Mouse (Mus musculus): Measurements from ENCODE around the gene 4931406C07Rik. TPM values are rescaled to one million over a fixed set of nuclear protein-coding genes. Genes with fewer than 3 reads are reported as not detected.
"Not testable (repeated sequence)": the region's sequence is repeated elsewhere in the genome, so short reads cannot be mapped to it uniquely, and the experiment has no call there.

The 4931406C07Rik gene
- total RNA-seq (2021), result 10 to 100 TPM; 19.5 to 20.6 TPM
- long read RNA-seq, experiment 1, partial matches to known transcripts, result 0 of 1 reads
- long read RNA-seq, experiment 1, other reads (novel, unspliced or antisense), result 0 of 1 reads
- long read RNA-seq, experiment 2, partial matches to known transcripts, result 3 of 4 reads
- long read RNA-seq, experiment 2, other reads (novel, unspliced or antisense), result 0 of 4 reads

GRCm38 (mm10) chr9:15306398-15307119, at the start of gene 4931406C07Rik:
4931406C07Rik (minus strand) TSS chr9:15306448.
- DNase-seq (ENCODE audit: low spot score in 2 of 2), result no peak

- DNase-seq (ENCODE audit: low spot score in 2 of 2), result no peak
These were observed 43.7 kb upstream of the 4931406C07Rik start for GRCm38 (mm10) chr9:15349925-15350324.

GRCm38 (mm10) chr9:15337776-15338175, 31.5 kb upstream of the 4931406C07Rik start:
- no peak for DNase-seq (ENCODE audit: low spot score in 2 of 2)

GRCm38 (mm10) chr9:15318170-15318742, 12.0 kb upstream of the 4931406C07Rik start:
- DNase-seq (ENCODE audit: low spot score in 2 of 2), result no peak

- no peak for DNase-seq (ENCODE audit: low spot score in 2 of 2)
These were observed 11.2 kb upstream of the 4931406C07Rik start for GRCm38 (mm10) chr9:15317223-15318169.

GRCm38 (mm10) chr9:15316296-15316695, 10.0 kb upstream of the 4931406C07Rik start:
- DNase-seq (ENCODE audit: low spot score in 2 of 2), result not testable (repeated sequence)

- DNase-seq (ENCODE audit: low spot score in 2 of 2), result no peak
These were observed 8.4 kb upstream of the 4931406C07Rik start for GRCm38 (mm10) chr9:15314619-15315018.

GRCm38 (mm10) chr9:15313633-15314032, 7.4 kb upstream of the 4931406C07Rik start:
- no peak for DNase-seq (ENCODE audit: low spot score in 2 of 2)

GRCm38 (mm10) chr9:15312054-15312735, 5.9 kb upstream of the 4931406C07Rik start:
- DNase-seq (ENCODE audit: low spot score in 2 of 2), result no peak

- no peak for DNase-seq (ENCODE audit: low spot score in 2 of 2)
These were observed 3.9 kb upstream of the 4931406C07Rik start for GRCm38 (mm10) chr9:15310179-15310578.

- no peak for DNase-seq (ENCODE audit: low spot score in 2 of 2)
These were observed 3.2 kb upstream of the 4931406C07Rik start for GRCm38 (mm10) chr9:15309425-15309824.

GRCm38 (mm10) chr9:15308254-15308653, 2.0 kb upstream of the 4931406C07Rik start:
- DNase-seq (ENCODE audit: low spot score in 2 of 2), result no peak

GRCm38 (mm10) chr9:15307257-15307656, 1.0 kb upstream of the 4931406C07Rik start:
- DNase-seq (ENCODE audit: low spot score in 2 of 2), result no peak

- peak; percentile 97 to 98 for DNase-seq (ENCODE audit: low spot score in 2 of 2)
These were observed 498 bp downstream of the 4931406C07Rik start, which contains the start of gene Taf1d for GRCm38 (mm10) chr9:15305503-15306397. Taf1d (plus strand) TSS chr9:15306214.

- no peak for DNase-seq (ENCODE audit: low spot score in 2 of 2)
These were observed 3.4 kb downstream of the 4931406C07Rik start for GRCm38 (mm10) chr9:15302881-15303280.

GRCm38 (mm10) chr9:15302006-15302405, 4.2 kb downstream of the 4931406C07Rik start:
- not testable (repeated sequence) for DNase-seq (ENCODE audit: low spot score in 2 of 2)

- DNase-seq (ENCODE audit: low spot score in 2 of 2), result no peak
These were observed 4.8 kb downstream of the 4931406C07Rik start for GRCm38 (mm10) chr9:15301399-15301798.

- no peak for DNase-seq (ENCODE audit: low spot score in 2 of 2)
These were observed 6.2 kb downstream of the 4931406C07Rik start for GRCm38 (mm10) chr9:15300056-15300455.

- no peak for DNase-seq (ENCODE audit: low spot score in 2 of 2)
These were observed 7.8 kb downstream of the 4931406C07Rik start for GRCm38 (mm10) chr9:15298451-15298850.
